Mouse (Mus musculus): ENCODE data around the gene Rab5if. TPM values are rescaled to one million over a fixed set of nuclear protein-coding genes. Genes with fewer than 3 reads are reported as not detected.
A peak's percentile ranks its signal among the peaks of the same experiment; 100 is the strongest.

Rab5if gene
- polyA plus RNA-seq, 1 experiment = 80.2 TPM

DNA sequence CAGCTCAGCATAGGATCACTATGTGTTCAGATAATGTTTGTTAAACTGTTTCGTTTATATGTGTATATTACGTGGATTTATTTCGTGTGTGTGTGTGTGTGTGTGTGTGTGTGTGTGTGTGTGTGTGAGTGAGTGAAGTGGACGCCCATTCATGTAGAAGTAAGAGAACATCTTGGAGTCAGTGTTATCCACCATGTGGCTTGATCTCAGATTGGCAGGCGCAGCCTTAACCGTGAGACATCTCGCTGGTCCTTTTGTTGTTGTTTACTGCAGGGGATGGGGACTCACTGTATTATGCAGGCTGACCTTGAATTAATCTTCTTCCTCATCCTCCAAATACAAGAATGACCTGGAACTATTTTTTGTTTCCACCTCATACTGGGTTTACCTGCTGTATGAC is 6.6 kb downstream of the Rab5if start:
- TF ChIP-seq CTCF (IDR thresholded peaks at IDR 0.05; ENCODE audit: control insufficient read depth, insufficient read depth, insufficient replicate concordance, low read depth, low read length) (no peak), POLR2A (IDR thresholded peaks at IDR 0.05; ENCODE audit: control insufficient read depth, low read depth, low read length) (no peak)
- Histone ChIP-seq H3K4me1 (ENCODE audit: control insufficient read depth, insufficient read depth, low read length) (no peaks in the 10 kb centered on the region; the same call in 1 of the 2 replicates), H3K27me3 (ENCODE audit: control insufficient read depth, insufficient read depth, low read length) (no peaks in the 10 kb centered on the region), H3K36me3 (ENCODE audit: control insufficient read depth, insufficient read depth, low read length) (peaks cover 10% of the 10 kb centered on the region), H3K27ac (ENCODE audit: control insufficient read depth, insufficient read depth, low read depth, low read length) (no peak overlapping the region), H3K4me3 (ENCODE audit: control insufficient read depth, low read depth, low read length) (no peak overlapping the region)

DNA sequence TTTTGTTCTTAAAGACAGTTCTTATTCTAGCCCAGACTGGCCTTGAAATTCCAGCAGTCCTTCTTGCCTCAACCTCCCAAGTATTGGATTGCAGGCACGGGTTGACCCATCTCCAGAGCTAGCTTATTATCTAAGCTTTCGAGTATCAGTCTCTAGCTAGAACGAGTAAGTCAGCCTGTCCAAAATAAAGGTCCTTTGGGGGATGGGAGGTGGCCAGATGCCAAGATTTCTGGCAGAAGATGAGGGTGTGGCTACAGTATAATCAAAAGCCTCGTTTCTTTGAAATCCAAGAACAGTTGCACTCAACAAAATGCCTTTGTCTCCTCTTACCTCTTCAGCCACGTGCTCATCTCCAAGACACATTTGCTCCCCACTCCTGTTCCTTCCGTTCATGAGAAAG is 7.6 kb downstream of the Rab5if start:
- TF ChIP-seq CTCF (IDR thresholded peaks at IDR 0.05; ENCODE audit: control insufficient read depth, insufficient read depth, insufficient replicate concordance, low read depth, low read length) = no peak
- no peak for TF ChIP-seq POLR2A (IDR thresholded peaks at IDR 0.05; ENCODE audit: control insufficient read depth, low read depth, low read length)
- no peak overlapping the region for H3K27ac ChIP-seq (ENCODE audit: control insufficient read depth, insufficient read depth, low read depth, low read length)
- no peak overlapping the region; the same call in 1 of the 2 replicates for H3K4me3 ChIP-seq (ENCODE audit: control insufficient read depth, low read depth, low read length)
- H3K27me3 ChIP-seq (ENCODE audit: control insufficient read depth, insufficient read depth, low read length) = no peaks in the 10 kb centered on the region
- peaks cover 6% of the 10 kb centered on the region for H3K36me3 ChIP-seq (ENCODE audit: control insufficient read depth, insufficient read depth, low read length)
- H3K4me1 ChIP-seq (ENCODE audit: control insufficient read depth, insufficient read depth, low read length) = no peaks in the 10 kb centered on the region; the same call in 1 of the 2 replicates

GRCm38 (mm10) chr2:156873629-156874028 is 10.7 kb downstream of the Rab5if start:
- peaks cover 5% of the 10 kb centered on the region for H3K36me3 ChIP-seq (ENCODE audit: control insufficient read depth, insufficient read depth, low read length)
- H3K27ac ChIP-seq (ENCODE audit: control insufficient read depth, insufficient read depth, low read depth, low read length) = no peak overlapping the region
- H3K4me3 ChIP-seq (ENCODE audit: control insufficient read depth, low read depth, low read length) = peak overlapping the region; percentile 16; the same call in 1 of the 2 replicates
- H3K27me3 ChIP-seq (ENCODE audit: control insufficient read depth, insufficient read depth, low read length) = no peaks in the 10 kb centered on the region
- no peaks in the 10 kb centered on the region; the same call in 1 of the 2 replicates for H3K4me1 ChIP-seq (ENCODE audit: control insufficient read depth, insufficient read depth, low read length)
- TF ChIP-seq POLR2A (IDR thresholded peaks at IDR 0.05; ENCODE audit: control insufficient read depth, low read depth, low read length) (no peak), CTCF (IDR thresholded peaks at IDR 0.05; ENCODE audit: control insufficient read depth, insufficient read depth, insufficient replicate concordance, low read depth, low read length) (no peak)

- TF ChIP-seq POLR2A (IDR thresholded peaks at IDR 0.05; ENCODE audit: control insufficient read depth, low read depth, low read length) (no peak), CTCF (IDR thresholded peaks at IDR 0.05; ENCODE audit: control insufficient read depth, insufficient read depth, insufficient replicate concordance, low read depth, low read length) (no peak)
- no peak overlapping the region for H3K4me3 ChIP-seq (ENCODE audit: control insufficient read depth, low read depth, low read length)
- H3K27ac ChIP-seq (ENCODE audit: control insufficient read depth, insufficient read depth, low read depth, low read length) = no peak overlapping the region
- H3K27me3 ChIP-seq (ENCODE audit: control insufficient read depth, insufficient read depth, low read length) = no peaks in the 10 kb centered on the region
- H3K36me3 ChIP-seq (ENCODE audit: control insufficient read depth, insufficient read depth, low read length) = peaks cover 5% of the 10 kb centered on the region
- no peaks in the 10 kb centered on the region; the same call in 1 of the 2 replicates for H3K4me1 ChIP-seq (ENCODE audit: control insufficient read depth, insufficient read depth, low read length)
Observed at GRCm38 (mm10) chr2:156874047-156874759, 11.3 kb downstream of the Rab5if start.

DNA sequence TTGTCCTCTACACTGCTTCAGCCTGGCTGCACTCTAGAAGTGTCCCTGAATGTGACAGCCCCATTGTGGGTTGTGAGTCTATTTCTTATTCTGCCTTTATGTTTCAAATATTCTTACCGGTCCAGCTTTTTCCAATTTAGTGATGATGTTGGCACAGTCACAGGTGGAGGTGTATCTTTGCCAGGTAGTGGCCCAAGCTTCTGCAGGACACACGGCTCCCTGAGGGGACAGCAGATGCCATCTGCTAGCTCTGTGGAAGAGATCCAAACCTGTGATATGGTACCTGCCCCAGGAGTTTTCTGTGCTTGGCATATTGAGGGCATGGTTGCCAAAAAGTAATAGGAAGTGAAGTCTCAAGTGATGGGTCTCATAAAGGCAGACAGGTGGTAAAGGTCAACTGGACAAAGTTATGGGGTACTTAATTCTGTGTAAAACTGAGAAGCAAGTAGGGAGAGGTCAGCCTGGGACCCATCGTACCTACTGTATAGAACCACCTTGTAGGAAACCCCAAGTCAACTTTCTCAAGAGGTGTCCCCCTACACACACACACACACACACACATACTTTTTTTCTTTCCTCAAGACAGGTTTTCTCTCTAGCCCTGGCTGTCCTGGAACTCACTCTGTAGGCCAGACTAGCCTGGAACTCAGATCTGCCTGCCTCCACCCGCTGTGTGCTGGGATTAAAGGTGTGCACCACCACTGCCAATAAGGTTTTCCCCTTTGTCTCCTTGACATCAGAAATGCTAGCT is 12.0 kb downstream of the Rab5if start:
- Histone ChIP-seq H3K4me1 (ENCODE audit: control insufficient read depth, insufficient read depth, low read length) (no peaks in the 10 kb centered on the region; the same call in 1 of the 2 replicates), H3K4me3 (ENCODE audit: control insufficient read depth, low read depth, low read length) (no peak overlapping the region), H3K27ac (ENCODE audit: control insufficient read depth, insufficient read depth, low read depth, low read length) (no peak overlapping the region), H3K27me3 (ENCODE audit: control insufficient read depth, insufficient read depth, low read length) (no peaks in the 10 kb centered on the region), H3K36me3 (ENCODE audit: control insufficient read depth, insufficient read depth, low read length) (peaks cover 5% of the 10 kb centered on the region)
- no peak for TF ChIP-seq POLR2A (IDR thresholded peaks at IDR 0.05; ENCODE audit: control insufficient read depth, low read depth, low read length)
- no peak for TF ChIP-seq CTCF (IDR thresholded peaks at IDR 0.05; ENCODE audit: control insufficient read depth, insufficient read depth, insufficient replicate concordance, low read depth, low read length)

DNA sequence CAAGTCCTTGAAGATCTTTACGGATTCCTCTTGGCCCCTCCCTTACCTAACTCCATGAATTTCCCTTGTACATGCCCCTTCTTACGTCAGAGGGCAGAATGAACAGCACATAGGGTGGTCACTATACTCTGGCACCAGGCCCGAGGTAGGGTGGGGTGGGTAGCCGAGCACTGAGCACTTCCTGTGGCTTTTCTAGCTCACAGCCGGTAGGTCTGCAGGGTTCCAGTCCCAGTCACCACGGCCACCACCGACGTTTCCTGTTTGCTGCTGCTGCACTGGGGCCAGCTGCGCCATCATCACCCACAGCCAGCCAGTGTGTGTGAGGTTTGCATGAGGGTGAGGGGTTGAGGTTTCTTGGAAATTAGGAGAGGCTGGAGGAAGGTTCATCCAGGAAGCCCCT is 14.8 kb downstream of the Rab5if start:
- H3K36me3 ChIP-seq (ENCODE audit: control insufficient read depth, insufficient read depth, low read length) = no peaks in the 10 kb centered on the region; the same call in 1 of the 2 replicates
- no peak overlapping the region for H3K27ac ChIP-seq (ENCODE audit: control insufficient read depth, insufficient read depth, low read depth, low read length)
- H3K27me3 ChIP-seq (ENCODE audit: control insufficient read depth, insufficient read depth, low read length) = no peaks in the 10 kb centered on the region
- H3K4me1 ChIP-seq (ENCODE audit: control insufficient read depth, insufficient read depth, low read length) = no peaks in the 10 kb centered on the region; the same call in 1 of the 2 replicates
- no peak for TF ChIP-seq CTCF (IDR thresholded peaks at IDR 0.05; ENCODE audit: control insufficient read depth, insufficient read depth, insufficient replicate concordance, low read depth, low read length)
- no peak for TF ChIP-seq POLR2A (IDR thresholded peaks at IDR 0.05; ENCODE audit: control insufficient read depth, low read depth, low read length)
- H3K4me3 ChIP-seq (ENCODE audit: control insufficient read depth, low read depth, low read length) = no peak overlapping the region

DNA sequence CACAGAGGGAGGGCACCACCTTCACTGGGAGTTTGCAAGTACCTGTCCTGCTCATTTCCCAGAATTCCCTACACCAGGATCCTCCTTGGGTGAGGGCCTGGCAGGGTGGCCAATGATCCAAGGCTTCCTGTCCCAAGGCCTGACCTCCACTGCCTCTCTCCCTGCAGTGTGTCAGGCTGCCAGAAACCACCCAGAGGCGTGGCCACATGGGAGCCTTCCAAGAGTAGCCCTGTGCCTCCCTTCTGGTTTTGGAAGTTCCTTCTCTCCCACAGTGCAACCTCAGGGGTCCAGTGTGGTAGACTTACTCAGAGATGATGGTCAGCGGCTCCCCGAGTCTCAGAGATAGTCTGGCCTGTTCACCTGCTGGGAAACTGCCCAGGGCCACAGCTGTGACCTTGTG is 16.6 kb downstream of the Rab5if start:
- Histone ChIP-seq H3K4me3 (ENCODE audit: control insufficient read depth, low read depth, low read length) (no peak overlapping the region), H3K36me3 (ENCODE audit: control insufficient read depth, insufficient read depth, low read length) (no peaks in the 10 kb centered on the region), H3K27ac (ENCODE audit: control insufficient read depth, insufficient read depth, low read depth, low read length) (no peak overlapping the region), H3K4me1 (ENCODE audit: control insufficient read depth, insufficient read depth, low read length) (no peaks in the 10 kb centered on the region), H3K27me3 (ENCODE audit: control insufficient read depth, insufficient read depth, low read length) (no peaks in the 10 kb centered on the region)
- TF ChIP-seq CTCF (IDR thresholded peaks at IDR 0.05; ENCODE audit: control insufficient read depth, insufficient read depth, insufficient replicate concordance, low read depth, low read length) (no peak), POLR2A (IDR thresholded peaks at IDR 0.05; ENCODE audit: control insufficient read depth, low read depth, low read length) (no peak)

Data from testis, adult 2 months (tissue).